Mouse (Mus musculus): ENCODE measurements around the gene Duox1.

The Duox1 gene

GRCm38 (mm10) chr2:122315372-122315771 is at the start of gene Duox1:
Gene Duox1 (plus strand): TSS chr2:122315672.
- DNase-seq (ENCODE audit: low spot score in 2 of 2), result no peak

- no peak for DNase-seq (ENCODE audit: low spot score in 2 of 2)
Measured at GRCm38 (mm10) chr2:122266407-122267193, 48.9 kb upstream of the Duox1 start.

GRCm38 (mm10) chr2:122278769-122279168 is 36.7 kb upstream of the Duox1 start:
- no peak for DNase-seq (ENCODE audit: low spot score in 2 of 2)

GRCm38 (mm10) chr2:122284091-122284490 is 31.4 kb upstream of the Duox1 start:
- DNase-seq (ENCODE audit: low spot score in 2 of 2), result no peak

GRCm38 (mm10) chr2:122286137-122286536 is 29.3 kb upstream of the Duox1 start:
- no peak for DNase-seq (ENCODE audit: low spot score in 2 of 2)

- no peak for DNase-seq (ENCODE audit: low spot score in 2 of 2)
Measured at GRCm38 (mm10) chr2:122294916-122295315, 20.6 kb upstream of the Duox1 start.

- no peak for DNase-seq (ENCODE audit: low spot score in 2 of 2)
Measured at GRCm38 (mm10) chr2:122297271-122298095, 18.0 kb upstream of the Duox1 start.

- DNase-seq (ENCODE audit: low spot score in 2 of 2), result no peak
Measured at GRCm38 (mm10) chr2:122298096-122298499, 17.4 kb upstream of the Duox1 start, which contains the start of gene Duox2. Gene Duox2 (minus strand): TSS chr2:122298449.

GRCm38 (mm10) chr2:122298596-122299490 is 16.6 kb upstream of the Duox1 start, which contains the start of gene Duoxa2:
Gene Duoxa2 (plus strand): TSS chr2:122298900.
- no peak for DNase-seq (ENCODE audit: low spot score in 2 of 2)

GRCm38 (mm10) chr2:122299911-122300655 is 15.4 kb upstream of the Duox1 start:
- no peak for DNase-seq (ENCODE audit: low spot score in 2 of 2)

- DNase-seq (ENCODE audit: low spot score in 2 of 2), result no peak
Measured at GRCm38 (mm10) chr2:122300656-122301020, 14.8 kb upstream of the Duox1 start.

- peak in 1 of 2 experiments; percentile 34 for DNase-seq (ENCODE audit: low spot score in 2 of 2)
Measured at GRCm38 (mm10) chr2:122301081-122301920, 14.2 kb upstream of the Duox1 start.

- DNase-seq (ENCODE audit: low spot score in 2 of 2), result no peak
Measured at GRCm38 (mm10) chr2:122301921-122302573, 13.4 kb upstream of the Duox1 start.

- DNase-seq (ENCODE audit: low spot score in 2 of 2), result peak; percentile 46 to 58
Measured at GRCm38 (mm10) chr2:122302574-122303241, 12.8 kb upstream of the Duox1 start.

GRCm38 (mm10) chr2:122304544-122304943 is 10.9 kb upstream of the Duox1 start:
- no peak for DNase-seq (ENCODE audit: low spot score in 2 of 2)

GRCm38 (mm10) chr2:122305097-122305892 is 10.2 kb upstream of the Duox1 start:
- DNase-seq (ENCODE audit: low spot score in 2 of 2), result no peak

- peak in 1 of 2 experiments; percentile 28 for DNase-seq (ENCODE audit: low spot score in 2 of 2)
Measured at GRCm38 (mm10) chr2:122306184-122306583, 9.3 kb upstream of the Duox1 start.

- no peak for DNase-seq (ENCODE audit: low spot score in 2 of 2)
Measured at GRCm38 (mm10) chr2:122309647-122310046, 5.8 kb upstream of the Duox1 start.
